Mouse (Mus musculus) heart, adult 8-10 months (tissue): ENCODE measurements around the gene Eva1c. TPM values are rescaled to one million over a fixed set of nuclear protein-coding genes. Genes with fewer than 3 reads are reported as not detected.
A peak's percentile ranks its signal among the peaks of the same experiment; 100 is the strongest.

ENCODE experiments used
- DNase-seq: peaks from one replicate; pipeline ENCODE4 v3.0.0; 2022; ENCODE audit warnings: low spot score
- microRNA-seq: library from miRNA; unstranded; fragments of <30 nt; microRNA quantifications from one replicate; pipeline ENCODE4 v1.2.0, GENCODE M21; 2022
- total RNA-seq, 4 experiments: library from RNA; stranded (reverse); gene quantifications; 2 replicates each; pipeline ENCODE4 v1.2.4; 2022

Gene Eva1c
- total RNA-seq, 4 experiments from 2014 or later, result 1.6 TPM

DNA sequence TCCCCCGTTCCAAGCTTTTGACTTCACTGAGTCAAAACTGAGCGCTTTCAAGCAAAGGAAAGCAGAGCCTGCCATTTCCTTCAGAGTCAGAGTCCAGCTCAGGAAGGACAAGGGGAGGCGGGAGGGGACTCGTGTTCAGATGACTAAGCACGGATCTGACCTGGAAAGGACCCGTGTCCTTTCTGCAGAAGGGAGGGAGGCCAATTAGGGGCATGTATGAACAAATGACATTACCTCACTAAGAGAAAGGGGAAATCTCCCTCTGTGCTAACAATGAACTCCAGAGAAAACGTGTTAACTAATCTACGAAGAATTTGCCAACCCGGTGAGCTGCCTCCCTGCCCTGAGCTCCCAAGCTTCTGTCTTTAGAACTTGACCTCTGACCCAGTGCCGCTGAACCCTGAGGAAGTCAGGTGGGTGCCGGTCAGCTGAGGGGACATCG, 89.5 kb downstream of the Eva1c start:
- DNase-seq, result peak; percentile 63

DNA sequence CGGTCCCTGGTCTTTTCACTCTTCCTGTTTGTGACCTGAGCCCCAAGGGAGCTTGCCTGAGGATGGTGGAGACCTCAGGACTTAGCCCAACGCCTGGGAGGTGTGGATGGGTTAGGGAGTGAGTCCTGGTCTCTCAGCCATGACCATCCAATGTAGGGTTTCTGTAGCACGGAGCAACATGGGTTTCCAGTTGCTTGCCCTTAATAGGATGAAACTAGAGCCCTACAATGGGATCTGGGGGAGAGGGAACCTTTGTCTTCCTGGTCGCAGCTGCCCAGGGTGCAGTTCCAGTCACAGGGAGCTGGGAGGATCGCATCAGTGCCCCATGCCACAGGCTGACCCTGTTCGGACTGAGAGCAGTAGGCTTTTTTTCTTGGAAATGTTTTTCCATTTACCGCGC, 90.6 kb downstream of the Eva1c start:
- no peak for DNase-seq

DNA sequence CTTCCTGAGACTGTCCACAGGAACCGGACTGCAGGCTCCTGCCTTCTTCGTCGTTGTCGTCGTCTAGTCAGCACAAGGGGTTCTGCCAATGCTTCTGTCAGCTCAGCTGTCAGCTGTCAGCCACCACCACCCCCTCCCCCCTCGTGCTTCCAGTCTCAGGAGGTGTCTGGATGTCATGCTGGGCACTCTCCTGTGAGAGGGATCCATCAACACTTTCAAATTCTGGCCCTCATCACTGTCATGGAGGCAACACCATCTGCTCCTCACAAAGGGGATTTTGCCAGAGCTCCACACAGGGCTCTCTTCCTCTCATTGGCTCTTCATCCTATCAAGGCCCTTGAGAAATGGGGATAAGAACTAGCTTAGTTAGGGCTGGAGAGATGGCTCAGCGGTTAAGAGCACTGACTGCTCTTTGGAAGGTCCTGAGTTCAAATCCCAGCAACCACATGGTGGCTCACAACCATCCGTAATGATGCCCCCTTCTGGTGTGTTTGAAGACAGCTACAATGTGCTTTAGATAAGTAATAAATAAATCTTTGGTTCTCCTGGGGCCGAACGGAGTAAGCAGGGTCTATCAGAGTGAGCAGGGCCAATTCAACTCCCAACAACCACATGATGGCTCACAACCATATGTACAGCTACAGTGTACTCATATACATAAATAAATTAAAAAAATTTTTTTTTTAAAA, 95.1 kb downstream of the Eva1c start:
- DNase-seq, result peak; percentile 67

DNA sequence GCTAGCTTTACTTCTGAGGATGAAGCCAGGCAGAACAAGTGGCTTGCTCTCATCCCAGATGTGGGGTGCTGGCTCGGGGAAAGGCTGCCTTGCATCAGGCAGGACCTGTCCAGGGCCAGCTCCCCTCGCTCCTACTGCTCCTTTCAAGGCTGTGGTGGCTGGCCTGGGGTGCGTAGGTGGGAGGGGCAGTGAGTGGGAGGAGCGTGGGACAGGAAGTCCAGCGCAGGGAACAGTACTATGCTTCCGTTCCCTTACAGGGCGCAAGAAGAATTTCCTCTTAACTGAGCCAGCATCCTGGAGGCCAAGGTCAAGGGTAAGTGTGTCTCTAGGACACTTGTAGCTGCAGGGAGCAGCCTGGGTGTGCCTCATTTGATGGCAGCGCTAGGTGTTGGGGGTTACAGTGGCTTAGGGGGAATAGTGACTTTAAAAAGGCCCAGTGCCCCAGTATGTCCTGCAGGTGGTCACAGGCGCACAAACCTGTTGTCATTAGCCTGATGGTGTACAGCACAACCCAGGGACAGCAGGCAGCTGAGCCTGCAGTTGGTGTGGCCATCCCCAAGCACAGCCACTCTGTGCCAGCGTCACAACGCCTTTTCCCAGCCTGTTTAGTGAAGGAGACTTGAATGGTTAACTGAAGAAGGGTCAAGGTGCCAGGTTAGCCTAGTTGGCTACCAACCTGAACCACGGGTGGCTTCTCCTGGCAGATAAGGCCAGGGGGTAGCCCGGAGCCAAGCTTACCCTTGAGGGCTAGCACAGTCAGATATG, 98.3 kb downstream of the Eva1c start:
- peak; percentile 52 for DNase-seq

DNA sequence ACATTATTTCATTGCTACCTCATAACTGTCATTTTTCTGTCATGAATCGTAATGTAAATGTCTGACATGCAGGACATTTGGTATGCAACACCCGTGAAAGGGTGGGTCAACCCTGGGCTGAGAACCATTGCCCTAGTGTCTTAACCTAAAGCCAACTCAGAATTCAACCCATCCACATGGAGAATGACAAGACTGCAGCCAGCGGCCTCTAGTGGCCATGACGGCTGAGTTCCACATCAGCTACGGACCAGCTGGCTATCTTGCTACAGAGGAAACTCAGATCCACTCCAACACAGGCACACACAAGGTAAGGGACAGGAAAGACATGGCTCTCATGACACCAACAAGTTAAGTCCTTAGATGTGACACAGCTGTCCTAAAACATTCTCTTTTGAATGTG, 98.9 kb downstream of the Eva1c start:
- peak; percentile 47 for DNase-seq

DNA sequence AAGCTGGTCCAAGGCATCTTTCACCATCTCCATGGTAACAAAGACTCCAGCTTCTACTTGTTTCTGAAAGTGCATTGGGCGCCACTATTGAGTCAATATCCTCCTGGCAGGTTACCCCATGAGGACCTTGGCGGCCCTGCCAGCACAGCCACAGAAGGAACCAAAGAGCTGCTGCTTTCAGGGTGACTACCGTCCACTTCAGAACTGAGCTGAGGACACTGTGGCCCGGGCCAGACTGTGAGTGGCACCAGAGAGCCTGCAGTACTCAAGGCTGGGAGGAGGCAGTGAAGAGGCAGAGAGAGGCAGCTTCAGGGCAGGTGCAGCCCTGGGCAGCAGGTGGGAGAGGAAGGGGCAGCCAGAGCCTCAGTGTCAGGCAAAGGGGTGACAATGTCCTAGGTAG, 100.9 kb downstream of the Eva1c start:
- DNase-seq, result no peak

DNA sequence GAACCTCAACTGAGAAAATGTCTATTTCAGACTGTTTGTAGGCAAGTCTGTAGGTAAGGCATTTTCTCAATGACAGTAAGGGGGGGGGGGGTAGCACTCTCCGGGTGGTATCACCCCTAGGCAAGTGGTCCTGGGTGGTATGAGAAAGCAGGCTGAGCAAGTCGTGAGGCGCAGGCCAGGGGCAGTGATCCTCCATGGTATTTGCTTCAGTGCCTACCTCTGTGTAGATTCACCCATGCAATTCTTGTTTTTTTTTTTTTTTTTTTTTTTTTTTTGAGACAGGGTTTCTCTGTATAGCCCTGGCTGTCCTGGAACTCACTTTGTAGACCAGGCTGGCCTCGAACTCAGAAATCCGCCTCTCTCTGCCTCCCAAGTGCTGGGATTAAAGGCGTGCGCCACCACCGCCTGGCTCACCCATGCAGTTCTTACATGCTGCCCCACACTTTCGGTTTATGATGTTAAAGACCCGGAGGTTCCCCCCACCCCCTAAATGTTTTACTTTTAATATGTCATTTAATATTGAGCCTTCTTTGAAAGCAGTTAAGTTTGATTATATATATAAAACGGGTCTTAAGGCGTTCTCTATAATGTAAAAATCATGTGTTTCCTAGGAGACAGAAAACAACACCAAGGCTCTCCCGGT, 107.1 kb downstream of the Eva1c start:
- DNase-seq, result no peak

DNA sequence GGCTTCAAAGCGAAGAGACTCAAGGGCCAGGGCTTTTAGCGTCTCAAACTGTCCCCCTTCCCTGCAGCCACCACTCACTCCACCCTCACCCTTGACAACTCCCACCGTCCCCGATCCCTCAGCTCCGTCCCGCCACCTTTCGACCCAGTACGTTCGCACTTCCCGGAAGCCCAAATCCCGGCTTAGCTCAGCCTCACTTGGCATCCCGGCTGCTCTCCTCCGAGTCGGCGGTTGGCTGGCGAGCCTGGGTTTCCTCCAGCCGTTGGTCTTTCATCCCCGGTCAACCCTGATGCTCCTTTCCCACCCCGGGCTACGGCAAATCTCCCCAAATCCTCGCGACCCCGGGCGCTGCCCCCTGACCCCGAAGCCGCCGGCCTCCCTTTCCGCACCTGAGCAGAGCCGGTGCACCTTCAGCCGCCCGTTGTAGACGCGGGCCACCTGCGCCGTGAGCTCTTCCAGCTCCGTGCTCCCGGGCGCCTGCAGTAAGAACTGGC, 107.7 kb downstream of the Eva1c start:
- DNase-seq, result peak; percentile 52

DNA sequence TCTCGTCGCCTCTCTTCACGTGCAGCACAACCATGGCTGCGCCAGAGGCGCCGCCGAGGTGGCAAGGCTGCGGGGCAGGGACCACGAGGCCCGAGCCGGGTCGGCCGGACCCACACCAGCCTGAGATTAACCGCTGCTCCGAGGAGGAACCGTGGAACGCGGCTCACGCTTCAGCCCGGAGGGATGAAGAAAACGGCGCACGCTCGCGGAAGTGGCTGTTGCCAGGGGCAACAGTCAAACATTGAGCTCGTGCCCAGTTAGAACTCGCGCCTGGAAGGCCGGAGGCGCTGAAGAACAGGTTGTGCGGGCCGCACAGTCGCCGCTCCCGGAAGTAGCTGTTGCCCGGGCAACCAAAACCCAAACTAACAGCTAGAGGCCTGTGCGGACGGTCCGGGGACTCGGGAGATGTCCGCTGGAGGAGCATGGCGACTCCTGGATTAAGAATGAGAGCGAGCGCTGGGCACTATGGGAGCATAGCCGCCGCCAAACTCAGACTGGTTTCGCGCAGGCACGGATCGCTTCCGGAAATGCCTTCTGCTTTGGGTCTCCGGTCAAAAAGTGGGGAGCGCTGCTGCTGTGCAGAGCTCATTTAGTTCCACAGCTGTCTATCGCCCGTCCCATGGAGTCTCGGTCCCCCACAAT, 108.3 kb downstream of the Eva1c start, which contains the start of gene Cfap298:
Gene Cfap298 (minus strand): TSS at position 428 of the 642 bp plus-strand sequence.
- peak; percentile 91 for DNase-seq

DNA sequence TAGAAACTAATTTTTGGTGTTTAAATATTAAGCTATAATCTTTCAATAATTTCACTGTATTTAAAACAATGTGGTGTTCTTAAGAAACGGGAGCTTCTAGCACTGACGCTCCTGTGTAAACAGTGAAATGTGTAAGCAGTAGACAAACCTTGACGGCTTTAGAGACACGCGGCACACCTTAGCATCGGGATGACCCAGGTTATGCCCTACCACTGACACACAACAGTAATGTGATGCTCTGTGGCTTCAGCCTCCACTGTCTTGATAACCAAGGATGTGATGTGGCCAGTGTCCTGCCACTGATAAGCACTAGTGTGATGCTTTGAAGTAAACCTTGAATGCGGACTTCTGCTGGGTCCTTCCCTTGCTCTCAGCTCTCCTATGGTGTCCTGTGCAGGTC, 114.7 kb downstream of the Eva1c start:
- no peak for DNase-seq

DNA sequence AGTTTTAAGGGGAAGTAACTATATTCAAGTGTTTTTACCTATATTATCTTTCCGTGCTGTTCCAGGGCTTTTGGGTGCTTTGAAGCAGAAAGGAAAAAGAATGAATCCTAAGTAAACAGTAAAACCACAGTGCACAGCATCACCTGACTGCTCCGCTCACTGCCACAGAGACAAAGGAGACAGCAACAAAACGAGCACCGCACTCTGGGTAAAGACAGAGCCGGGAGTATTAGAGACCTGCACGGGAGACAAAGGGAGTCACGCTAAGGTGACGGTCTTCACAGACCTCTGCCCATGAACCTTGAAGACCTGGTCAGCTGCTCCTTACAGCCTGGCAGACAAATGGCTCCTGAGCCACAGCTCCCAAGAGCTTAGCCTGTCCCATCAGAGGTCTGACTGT, 120.5 kb downstream of the Eva1c start:
- DNase-seq, result no peak

DNA sequence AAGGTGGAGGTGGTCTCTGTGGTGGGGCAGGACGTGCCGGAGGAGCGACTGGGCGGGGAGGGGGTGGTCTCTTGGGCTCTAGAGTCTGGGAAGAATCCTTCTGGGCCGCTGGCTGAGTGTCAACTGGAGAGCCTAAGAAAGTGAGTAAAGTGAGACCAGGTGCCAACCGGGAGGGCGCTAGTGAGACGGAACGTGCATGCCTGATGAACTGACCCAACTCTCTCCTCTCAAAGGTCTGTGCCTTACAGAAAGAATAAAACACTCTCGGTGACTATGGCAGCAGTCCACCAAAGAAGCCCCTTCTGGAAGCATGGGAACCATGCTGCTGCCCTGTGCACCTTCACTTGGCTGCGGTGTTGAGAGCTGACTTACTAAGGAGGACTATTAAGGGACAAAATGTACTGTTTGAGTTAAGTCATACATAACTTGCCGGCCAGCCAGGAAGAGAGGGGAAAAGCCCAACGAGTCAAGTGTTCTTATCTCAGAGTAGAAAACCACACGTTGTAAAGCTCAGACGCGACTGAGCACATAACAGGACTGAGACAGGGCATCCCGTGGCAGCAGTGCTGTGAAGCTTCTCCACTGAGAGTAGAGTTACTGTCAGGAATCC, 123.9 kb downstream of the Eva1c start:
- no peak for DNase-seq

DNA sequence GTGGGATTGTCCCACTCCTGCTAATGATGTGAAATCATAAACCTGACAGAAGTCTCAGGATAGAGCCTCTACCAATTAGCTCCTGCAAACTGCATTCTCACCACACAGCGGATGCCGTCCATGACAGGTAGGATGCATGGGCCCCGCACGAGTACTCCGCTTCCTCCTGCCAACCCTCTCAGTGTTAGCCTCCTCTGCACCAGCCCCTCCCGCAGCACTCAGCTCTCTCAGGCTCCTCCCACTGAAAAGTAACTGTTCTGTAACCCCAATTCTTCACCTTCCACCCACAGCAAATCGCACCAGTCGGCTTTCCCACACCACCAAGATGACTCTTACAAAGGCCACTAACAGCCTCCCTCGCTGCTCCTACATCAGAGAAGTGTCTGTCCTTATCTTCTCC, 126.6 kb downstream of the Eva1c start:
- DNase-seq, result no peak

DNA sequence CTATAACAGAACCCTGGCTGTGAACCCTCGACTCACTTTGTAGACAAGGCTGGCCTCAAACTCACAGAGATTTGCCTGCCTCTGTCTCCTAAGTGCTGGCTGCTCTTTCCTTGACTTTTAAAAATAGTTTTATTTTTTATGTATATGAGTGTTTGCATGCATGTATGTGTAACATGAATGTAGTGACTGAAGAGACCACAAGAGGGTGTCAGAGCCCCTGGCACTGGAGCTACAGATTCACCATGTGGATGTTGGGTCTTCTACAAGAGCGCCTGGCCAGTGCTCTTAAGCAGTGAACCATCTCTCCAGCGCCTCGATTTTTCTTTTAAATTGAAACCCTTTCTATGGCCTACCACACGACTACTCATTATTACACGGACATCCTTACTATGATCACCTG, 127.3 kb downstream of the Eva1c start:
- no peak for DNase-seq

Small RNAs within 50 kb of the gene (microRNA-seq; reads per million reads assigned to microRNA genes)
- gene Gm22933, result not detected

Other genes with a start within 250 kb of the Eva1c start
- gene Mis18a, start 99.3 kb upstream of the Eva1c start, total RNA-seq, result 1 to 10 TPM; 2.1 to 3.7 (median 2.8) TPM
- 10 to 100 TPM; 13.4 to 20.0 (median 13.6) TPM for gene Mrap, start 88.5 kb upstream of the Eva1c start, total RNA-seq
- 1 to 10 TPM; 5.7 to 9.1 (median 7.4) TPM for gene Urb1, start 16.3 kb upstream of the Eva1c start, total RNA-seq
- 10 to 100 TPM; 21.5 to 32.6 (median 26.2) TPM for gene Cfap298, start 108.4 kb downstream of the Eva1c start, total RNA-seq
- 10 to 100 TPM; 28.0 to 36.2 (median 29.7) TPM for gene Synj1, start 184.6 kb downstream of the Eva1c start, total RNA-seq
- gene Paxbp1, start 217.8 kb downstream of the Eva1c start, total RNA-seq, result 10 to 100 TPM in 3 of 4 experiments, 1 to 10 TPM in 1; 8.1 to 18.6 (median 12.5) TPM